Mouse (Mus musculus) spleen, adult 2 months (tissue): ENCODE data around the gene Nbea. TPM values are rescaled to one million over a fixed set of nuclear protein-coding genes. Genes with fewer than 3 reads are reported as not detected.

Source experiments
- DNase-seq, 2 experiments: peaks; one replicate each; pipeline versions ENCODE4 v3.0.0 to v3.0.0-alpha.2; 2012 to 2021; ENCODE audit warnings: low spot score in 2 of 2, low read depth in 1 of 2
- H3K27ac ChIP-seq: fragments of 200-500 bp; 2 replicates; pipeline ENCODE4 v1.5.1; 2012; ENCODE audit warnings: low read length, inconsistent platforms; ENCODE audit not compliant: insufficient read depth
- H3K27me3 ChIP-seq: fragments of 200-500 bp; 2 replicates; pipeline ENCODE4 v1.6.1; 2012; ENCODE audit warnings: mild to moderate bottlenecking, moderate library complexity, low read length, inconsistent platforms; ENCODE audit not compliant: control insufficient read depth, insufficient read depth
- H3K36me3 ChIP-seq: fragments of 200-500 bp; 2 replicates; pipeline ENCODE4 v1.6.1; 2012; ENCODE audit warnings: mild to moderate bottlenecking, low read length, inconsistent platforms; ENCODE audit not compliant: control insufficient read depth, insufficient read depth
- H3K4me1 ChIP-seq: fragments of 200-500 bp; 2 replicates; pipeline ENCODE4 v1.6.1; 2011; ENCODE audit warnings: inconsistent platforms; ENCODE audit not compliant: control insufficient read depth, insufficient read depth, insufficient read length
- H3K4me3 ChIP-seq: fragments of 200-500 bp; 2 replicates; pipeline ENCODE4 v1.5.1; 2011; ENCODE audit warnings: mild to moderate bottlenecking, inconsistent platforms; ENCODE audit not compliant: insufficient read depth, insufficient read length; ENCODE audit errors: extremely low read depth
- CTCF ChIP-seq: fragments of 200-500 bp; IDR thresholded peaks from 2 replicates; pipeline ENCODE4 v1.5.1; 2011; ENCODE audit warnings: mild to moderate bottlenecking, inconsistent platforms; ENCODE audit not compliant: insufficient read depth, insufficient read length, insufficient replicate concordance; ENCODE audit errors: extremely low read depth
- POLR2A ChIP-seq: fragments of 200-500 bp; IDR thresholded peaks from 2 replicates; pipeline ENCODE4 v1.6.1; 2011; ENCODE audit warnings: low read depth, low read length, inconsistent platforms
- WGBS: fragments of 180-500 bp; shearing (Covaris S2); methylation state at CpG from one replicate; pipeline ENCODE4 v1.1.7; 2018; 5-methylcytosine and 5-hydroxymethylcytosine counted together
- polyA plus RNA-seq: library from polyadenylated mRNA; depleted of rRNA; stranded (reverse); fragments of >200 nt; gene quantifications from 2 replicates; pipeline ENCODE4 v1.2.3, GENCODE M21; 2012

The Nbea gene
- polyA plus RNA-seq, 1 experiment, result 1.6 TPM

DNA sequence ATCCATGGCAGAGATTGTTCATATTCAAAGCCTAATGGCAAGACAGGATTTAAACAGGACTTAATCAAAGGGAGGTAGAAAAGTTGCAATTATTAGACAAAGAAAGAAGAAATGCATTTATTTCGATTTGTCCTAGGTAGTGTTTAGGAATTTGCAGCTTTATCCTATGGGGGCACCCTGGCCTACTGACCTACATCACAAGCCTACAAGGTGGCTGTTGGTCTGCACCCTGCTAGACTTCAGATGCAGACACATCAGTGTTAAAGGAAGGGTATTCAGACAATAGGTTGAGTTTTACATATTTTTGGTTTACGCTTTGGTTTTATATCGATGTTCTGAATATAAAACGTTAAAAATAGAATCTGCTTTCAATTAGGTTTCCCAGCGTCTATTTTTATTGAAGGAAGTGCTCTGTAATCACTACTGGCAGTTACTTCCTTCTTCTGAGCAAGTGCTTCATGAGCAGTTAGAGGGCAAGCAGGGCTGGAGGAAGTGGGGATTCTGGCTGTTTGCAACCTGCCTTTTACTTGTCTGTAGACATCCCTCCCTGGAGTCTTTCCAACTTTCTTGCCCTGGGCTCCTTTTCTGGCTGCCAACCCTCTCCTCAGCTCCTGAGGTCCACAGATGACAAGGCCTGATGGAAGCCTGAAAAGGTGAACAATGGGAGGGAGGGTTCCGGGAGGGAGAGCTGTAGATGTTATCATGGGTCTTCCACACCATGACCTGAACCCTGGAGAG lies 366.7 kb downstream of the Nbea start:
- no peaks in the 10 kb centered on the region for H3K27me3 ChIP-seq
- no peaks in the 10 kb centered on the region for H3K4me1 ChIP-seq
- no peak for DNase-seq
- 9% methylated on average over 6 of the region's 6 CpGs for WGBS
- no peaks in the 10 kb centered on the region for H3K36me3 ChIP-seq
- no peak for TF ChIP-seq CTCF
- no peak for TF ChIP-seq POLR2A
- H3K4me3 ChIP-seq, result no peak overlapping the region
- no peak overlapping the region for H3K27ac ChIP-seq

DNA sequence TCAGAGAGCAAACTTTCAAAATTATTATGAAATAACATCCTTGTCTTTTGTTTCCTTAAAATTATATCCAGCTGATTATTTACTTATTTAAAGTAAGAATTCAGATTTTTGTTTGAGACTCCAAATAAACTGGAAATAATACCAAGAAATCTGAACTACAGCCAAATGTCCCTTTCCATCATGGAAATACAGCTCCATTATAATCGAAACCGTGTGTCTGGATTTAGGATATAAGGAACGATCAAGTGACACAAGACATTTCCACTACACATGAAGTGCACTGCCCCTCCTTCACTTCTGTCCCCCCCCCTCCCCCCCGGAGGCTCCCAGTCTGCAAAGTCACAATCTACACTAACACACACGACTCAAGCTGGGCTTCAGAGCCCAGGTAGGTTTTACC lies 367.4 kb downstream of the Nbea start:
- TF ChIP-seq CTCF (no peak), POLR2A (no peak)
- no peak overlapping the region for H3K4me3 ChIP-seq
- no peaks in the 10 kb centered on the region for H3K27me3 ChIP-seq
- H3K27ac ChIP-seq, result no peak overlapping the region
- 58% methylated on average over 5 of the region's 5 CpGs for WGBS
- H3K36me3 ChIP-seq, result no peaks in the 10 kb centered on the region
- no peaks in the 10 kb centered on the region for H3K4me1 ChIP-seq
- DNase-seq, result no peak

DNA sequence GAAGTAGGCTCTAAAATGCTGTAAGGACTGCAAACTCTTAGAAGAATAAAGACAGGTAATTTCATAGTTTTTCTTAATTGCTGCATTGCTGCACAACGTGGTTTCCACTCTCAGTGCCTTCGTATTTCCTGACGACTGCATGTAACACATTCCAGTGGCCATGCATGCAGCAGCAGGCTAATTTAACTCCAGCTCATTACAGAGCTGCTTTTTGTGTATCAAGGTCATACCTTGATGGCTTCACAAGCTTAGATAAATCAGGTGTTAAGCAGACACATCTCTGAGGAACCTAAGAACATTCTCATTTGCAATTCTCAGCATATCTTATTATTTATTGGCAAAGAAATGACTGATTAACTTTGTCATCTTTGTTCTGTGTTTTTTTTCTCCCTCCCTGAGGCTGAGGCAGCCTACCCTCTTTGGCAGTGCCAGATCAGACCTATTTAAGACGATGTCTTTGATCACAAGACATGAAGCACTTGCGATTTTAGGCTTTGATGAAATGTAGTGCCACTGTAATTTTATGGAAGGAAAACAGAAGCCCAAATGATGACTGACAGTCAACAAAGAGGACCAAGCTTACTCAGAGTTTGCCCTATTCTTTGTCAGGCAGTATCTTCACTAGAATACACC lies 368.4 kb downstream of the Nbea start:
- TF ChIP-seq CTCF (no peak), POLR2A (no peak)
- 80% methylated on average over 5 of the region's 5 CpGs for WGBS
- no peak overlapping the region for H3K4me3 ChIP-seq
- no peak overlapping the region for H3K27ac ChIP-seq
- H3K36me3 ChIP-seq, result no peaks in the 10 kb centered on the region
- H3K27me3 ChIP-seq, result no peaks in the 10 kb centered on the region
- no peak for DNase-seq
- no peaks in the 10 kb centered on the region for H3K4me1 ChIP-seq

DNA sequence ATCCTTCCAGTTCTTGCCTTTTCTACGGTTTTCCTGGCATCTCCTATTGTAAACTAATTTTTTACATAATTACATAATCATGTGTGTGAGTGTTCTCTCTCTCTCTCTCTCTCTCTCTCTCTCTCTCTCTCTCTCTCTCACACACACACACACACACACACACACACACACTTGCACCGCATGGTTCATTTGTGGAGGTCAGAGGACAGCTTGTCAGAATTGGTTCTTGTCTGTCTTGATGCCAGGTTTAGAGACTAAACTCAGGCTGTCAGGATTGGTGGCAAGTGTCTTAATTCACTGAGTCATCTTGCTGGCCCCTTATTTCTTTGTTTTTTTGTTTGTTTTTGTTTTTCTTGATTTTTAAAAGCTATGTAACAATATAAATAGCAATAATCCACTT lies 388.7 kb downstream of the Nbea start:
- TF ChIP-seq CTCF (no peak), POLR2A (no peak)
- Histone ChIP-seq H3K27me3 (no peaks in the 10 kb centered on the region), H3K36me3 (no peaks in the 10 kb centered on the region), H3K4me1 (no peaks in the 10 kb centered on the region), H3K27ac (no peak overlapping the region), H3K4me3 (no peak overlapping the region)
- 74% methylated on average over 2 of the region's 2 CpGs for WGBS
- no peak for DNase-seq

DNA sequence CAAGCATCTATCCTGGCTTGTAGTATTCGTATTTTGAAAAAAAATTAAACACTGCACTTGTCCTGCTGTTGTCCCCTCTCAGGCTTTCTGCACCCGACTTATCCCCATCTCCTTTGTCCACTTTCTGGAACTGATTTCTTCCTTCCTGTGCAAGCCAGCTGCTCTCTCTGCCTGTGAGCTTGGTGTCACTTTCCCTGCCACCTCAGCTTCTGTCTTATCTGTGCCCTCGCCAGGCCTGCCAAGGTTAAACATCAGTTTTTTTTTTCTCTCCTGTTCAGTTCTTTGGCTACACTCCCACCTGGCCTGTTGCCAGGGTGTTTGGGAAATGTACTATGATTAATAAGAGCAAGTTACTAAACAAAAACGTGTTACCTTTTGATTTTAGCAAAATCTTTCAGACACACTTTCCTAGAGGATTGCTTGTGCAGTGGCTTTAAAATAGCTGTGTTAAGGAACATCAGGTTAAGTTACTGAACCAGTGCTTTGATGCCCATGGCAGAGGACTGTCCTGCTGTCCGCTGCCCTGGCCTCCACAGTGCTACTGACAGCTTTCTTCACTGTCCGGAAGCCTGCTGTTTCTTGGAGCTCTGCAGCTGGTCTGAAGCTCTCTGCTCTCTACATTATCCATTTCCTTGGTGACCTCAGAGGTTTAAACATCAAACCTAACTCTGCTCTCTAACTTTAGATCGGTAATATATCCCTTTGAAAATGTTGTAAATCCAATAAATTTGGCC lies 389.5 kb downstream of the Nbea start:
- Histone ChIP-seq H3K27me3 (no peaks in the 10 kb centered on the region), H3K4me3 (no peak overlapping the region), H3K36me3 (no peaks in the 10 kb centered on the region), H3K4me1 (no peaks in the 10 kb centered on the region), H3K27ac (no peak overlapping the region)
- TF ChIP-seq CTCF, result no peak
- no peak for TF ChIP-seq POLR2A
- WGBS, result 57% methylated on average over 7 of the region's 7 CpGs
- DNase-seq, result no peak

DNA sequence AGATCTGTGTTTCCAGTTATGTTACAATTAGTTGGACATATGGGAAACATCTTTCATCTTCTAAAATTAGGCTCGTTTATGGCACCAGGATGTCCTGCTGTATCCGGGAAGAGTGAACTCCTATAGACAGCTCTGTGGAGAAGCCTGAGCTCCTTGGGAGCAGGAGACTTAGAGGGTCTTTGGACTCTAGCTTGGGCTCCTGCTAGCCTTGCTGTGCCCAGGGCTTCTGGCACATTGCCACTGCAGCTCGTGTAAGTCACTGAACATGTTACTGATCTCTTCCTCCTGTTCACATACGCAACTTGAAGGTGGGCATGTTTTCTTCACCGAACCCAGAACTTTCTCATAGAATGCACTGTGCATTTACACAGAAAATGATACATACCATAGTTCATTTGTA lies 391.2 kb downstream of the Nbea start:
- no peaks in the 10 kb centered on the region for H3K4me1 ChIP-seq
- H3K27me3 ChIP-seq, result peaks cover 5% of the 10 kb centered on the region
- TF ChIP-seq POLR2A (no peak), CTCF (no peak)
- H3K4me3 ChIP-seq, result no peak overlapping the region
- WGBS, result 78% methylated on average over 5 of the region's 5 CpGs
- H3K36me3 ChIP-seq, result no peaks in the 10 kb centered on the region
- no peak overlapping the region for H3K27ac ChIP-seq
- DNase-seq, result no peak

DNA sequence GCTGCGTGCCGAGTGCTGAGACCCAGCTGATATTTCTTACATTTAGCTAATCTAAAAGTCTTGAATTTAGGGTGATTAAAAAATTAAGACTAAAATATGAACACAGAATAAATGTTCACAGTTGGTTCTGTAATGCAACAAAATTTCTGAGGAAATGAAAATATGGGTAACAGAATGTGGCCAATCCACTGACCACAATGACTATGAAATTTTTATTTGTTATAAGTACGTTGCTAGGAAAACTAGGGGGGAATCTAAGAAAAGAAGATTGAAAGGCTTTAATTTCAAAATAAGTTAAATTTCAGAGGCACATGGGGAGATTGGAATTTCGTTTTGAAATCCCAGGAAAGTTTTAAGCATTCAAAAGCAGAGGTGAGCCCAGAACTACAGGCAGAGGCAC lies 392.9 kb downstream of the Nbea start:
- no peak overlapping the region for H3K27ac ChIP-seq
- no peaks in the 10 kb centered on the region for H3K4me1 ChIP-seq
- 53% methylated on average over 4 of the region's 4 CpGs for WGBS
- TF ChIP-seq POLR2A (no peak), CTCF (no peak)
- peaks cover 6% of the 10 kb centered on the region for H3K27me3 ChIP-seq
- H3K4me3 ChIP-seq, result no peak overlapping the region
- DNase-seq, result no peak
- no peaks in the 10 kb centered on the region for H3K36me3 ChIP-seq
